Mouse (Mus musculus) gastrocnemius, postnatal 25 days (tissue): ENCODE measurements around the gene Cep112. TPM values are rescaled to one million over a fixed set of nuclear protein-coding genes. Genes with fewer than 3 reads are reported as not detected.

Experiments used
- total RNA-seq, 2 experiments: library from RNA; stranded (reverse); gene quantifications; 1 replicate in 1 of 2; 2 replicates in 1 of 2; pipeline ENCODE4 v1.2.3; 2021

The Cep112 gene
- total RNA-seq, 2 experiments from 2014 or later: 3.7 to 4.7 TPM

Other genes with a start within 250 kb of the Cep112 start
- under 1 TPM; 0.84 to 0.96 TPM for gene Apoh, start 81.8 kb upstream of the Cep112 start, total RNA-seq
- 10 to 100 TPM; 46.3 to 48.9 TPM for gene Prkca, start 81.3 kb upstream of the Cep112 start, total RNA-seq